ENCODE assay signal across 18 mouse cellular contexts in genomic region chr17:14910771-14911170, GRCm38 (mm10). TPM values are rescaled to one million over a fixed set of nuclear protein-coding genes. Genes with fewer than 3 reads are reported as not detected.
A peak's percentile ranks its signal among the peaks of the same experiment; 100 is the strongest.
DNase-seq lines count a peak whose midpoint lies in the region.
"Had no signal": no experiment of that assay in that cellular context is flagged by ENCODE, and none has a peak within 500 bp of the region (broad histone marks: within the 10 kb centered on the region; RNA-seq: fewer than 3 reads in every experiment).

No protein-coding gene starts in this region.

- DNase-seq in heart, adult 11 months = peak; percentile 56
- no peak for DNase-seq in heart, adult 8-10 months (ENCODE audit: low spot score)
- DNase-seq in layer of hippocampus, adult 11-12 months (ENCODE audit: low spot score) = peak; percentile 21
- no peak for DNase-seq in layer of hippocampus, postnatal 25 days (ENCODE audit: extremely low spot score in 1 of 2, low spot score in 1 of 2)
- DNase-seq in thymus, postnatal 14 days = peak; percentile 27
- DNase-seq in thymus, postnatal 0 days (ENCODE audit: low spot score) = no peak
- DNase-seq in NIH3T3 (ENCODE audit: low read depth) = peak; percentile 32
- DNase-seq in adrenal gland, postnatal 10 days = no peak
- DNase-seq: adrenal gland, postnatal 25 days; cerebellum, adult 18-20 months; cerebellum, adult 9-10 months; cerebellum, postnatal 14 days; forebrain, postnatal 0 days; gastrocnemius, adult 2 months; gastrocnemius, postnatal 14 days; heart, adult 18-20 months; heart, postnatal 10 days; heart, postnatal 36 days had no signal

RNA-seq across cellular contexts. Expression of gene Wdr27, which starts 32.2 kb away (rescaled TPM):
- total RNA-seq in heart, adult 8-10 months (2022) = 1 to 10 TPM in 2 of 4 experiments, under 1 TPM in 2; 0.54 to 1.5 (median 1.0) TPM
- total RNA-seq in layer of hippocampus, postnatal 25 days (2021) = 1 to 10 TPM; 1.2 to 2.4 TPM
- polyA plus RNA-seq in thymus, postnatal 0 days (2015; fragmentation: Nextera tagmentation; extraction: Ambion mirVana) = 16.1 and 21.3 TPM in 2 replicates
- total RNA-seq in adrenal gland, postnatal 10 days (2021) = 1 to 10 TPM; 5.8 to 6.1 TPM

RNA-seq across cellular contexts. Expression of gene 1600012H06Rik, which starts 32.2 kb away (rescaled TPM):
- total RNA-seq in heart, adult 8-10 months (2022) = 10 to 100 TPM; 10.5 to 11.9 (median 11.0) TPM
- 10 to 100 TPM; 14.7 to 16.8 TPM for total RNA-seq in layer of hippocampus, postnatal 25 days (2021)
- polyA plus RNA-seq in thymus, postnatal 0 days (2015; fragmentation: Nextera tagmentation; extraction: Ambion mirVana) = 37.5 and 39.0 TPM in 2 replicates
- 10 to 100 TPM; 28.2 to 30.7 TPM for total RNA-seq in adrenal gland, postnatal 10 days (2021)

RNA-seq across cellular contexts. Expression of gene Phf10, which starts 50.3 kb away (rescaled TPM):
- total RNA-seq in heart, adult 8-10 months (2022) = 10 to 100 TPM; 45.6 to 49.7 (median 47.5) TPM
- total RNA-seq in layer of hippocampus, postnatal 25 days (2021) = 10 to 100 TPM; 57.4 to 62.0 TPM
- 42.1 and 43.7 TPM in 2 replicates for polyA plus RNA-seq in thymus, postnatal 0 days (2015; fragmentation: Nextera tagmentation; extraction: Ambion mirVana)
- 10 to 100 TPM; 66.2 to 67.3 TPM for total RNA-seq in adrenal gland, postnatal 10 days (2021)

Comparison
In these comparisons a context has a peak if more than half of its experiments do, and no peak if none do; other contexts are left out.
1. DNase-seq: peak in heart, adult 11 months (single experiment), layer of hippocampus, adult 11-12 months (single experiment), thymus, postnatal 14 days (single experiment) and NIH3T3 (single experiment); none in heart, adult 8-10 months (single experiment), layer of hippocampus, postnatal 25 days (0 of 2), thymus, postnatal 0 days (single experiment) and adrenal gland, postnatal 10 days (single experiment).